Mouse (Mus musculus): Measurements from ENCODE around the gene Mcts1.

GRCm38 (mm10) chrX:38591749-38592148 lies 8.6 kb upstream of the Mcts1 start:
- TF ChIP-seq POLR2A (IDR thresholded peaks at IDR 0.05; ENCODE audit: control insufficient read depth, low read depth, low read length) (no peak), CTCF (IDR thresholded peaks at IDR 0.05; ENCODE audit: control insufficient read depth, insufficient read depth, insufficient replicate concordance, low read depth, low read length) (no peak)

Measured in testis, adult 2 months (tissue).